ENCODE assay signal across 11 mouse cellular contexts in the genomic region with DNA sequence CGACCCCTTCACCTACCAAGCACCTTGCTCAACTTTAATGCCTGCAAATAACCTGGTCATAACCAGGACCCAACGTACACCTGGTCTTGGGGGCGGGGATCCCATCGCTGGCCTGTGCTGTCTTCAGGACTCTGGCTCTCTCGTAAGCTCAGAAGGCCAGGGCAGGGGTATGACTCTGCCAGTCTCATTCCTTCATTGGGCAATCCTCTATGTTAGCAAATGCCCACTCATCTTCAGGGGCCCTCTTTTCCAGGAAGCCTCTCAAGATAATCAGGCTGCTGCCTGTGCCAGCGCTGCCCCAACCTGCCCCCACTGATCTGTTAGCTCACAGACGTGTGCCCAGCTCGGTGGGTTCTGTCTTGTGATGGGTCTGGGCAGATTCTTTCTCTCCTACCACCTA. TPM values are rescaled to one million over a fixed set of nuclear protein-coding genes. Genes with fewer than 3 reads are reported as not detected.
DNase-seq lines count a peak whose midpoint lies in the region; ATAC-seq and TF ChIP-seq lines count a peak whose summit lies in the region.
"Had no signal": no experiment of that assay in that cellular context is flagged by ENCODE, and none has a peak within 500 bp of the region (broad histone marks: within the 10 kb centered on the region; RNA-seq: fewer than 3 reads in every experiment).

No protein-coding gene starts in this region.

- H3K9me3 ChIP-seq in liver, embryonic 11.5 days (ENCODE audit: control insufficient read depth, low read length) = no peaks in the 10 kb centered on the region; the same call in 1 of the 2 replicates
- no peaks in the 10 kb centered on the region for H3K9me3 ChIP-seq in liver, postnatal 0 days (ENCODE audit: low read length)
- H3K9me3 ChIP-seq in stomach, embryonic 14.5 days (ENCODE audit: control insufficient read depth, low read depth, low read length) = no peaks in the 10 kb centered on the region
- H3K9me3 ChIP-seq in heart, embryonic 11.5 days (replicated peaks; ENCODE audit: control insufficient read depth, low read length) = no peaks in the 10 kb centered on the region

- peaks cover 9% of the 10 kb centered on the region for H3K36me3 ChIP-seq in liver, embryonic 11.5 days (ENCODE audit: control insufficient read depth, insufficient read depth, low read length)
- peaks cover 4% of the 10 kb centered on the region; the same call in 1 of the 2 replicates for H3K36me3 ChIP-seq in liver, postnatal 0 days (replicated peaks; ENCODE audit: insufficient read depth, low read length)
- peaks cover 33% of the 10 kb centered on the region; the same call in 1 of the 2 replicates for H3K36me3 ChIP-seq in stomach, embryonic 14.5 days (ENCODE audit: control insufficient read depth, insufficient read depth, low read length)
- H3K36me3 ChIP-seq in heart, embryonic 11.5 days (ENCODE audit: control insufficient read depth, insufficient read depth, low read length) = peaks cover 3% of the 10 kb centered on the region; the same call in 1 of the 2 replicates

- 70% methylated on average over 8 of the region's 8 CpGs for WGBS in liver, embryonic 11.5 days
- 50% methylated on average over 8 of the region's 8 CpGs for WGBS in liver, postnatal 0 days (ENCODE audit: insufficient replicate concordance)
- WGBS in stomach, embryonic 14.5 days = 74% methylated on average over 8 of the region's 8 CpGs
- WGBS in heart, embryonic 11.5 days (ENCODE audit: insufficient replicate concordance) = 78% methylated on average over 8 of the region's 8 CpGs

- no peaks in the 10 kb centered on the region for H3K27me3 ChIP-seq in liver, embryonic 11.5 days (replicated peaks; ENCODE audit: control insufficient read depth, insufficient read depth, low read length)
- no peaks in the 10 kb centered on the region for H3K27me3 ChIP-seq in liver, postnatal 0 days (ENCODE audit: insufficient read depth, low read length)
- no peaks in the 10 kb centered on the region for H3K27me3 ChIP-seq in stomach, embryonic 14.5 days (ENCODE audit: control insufficient read depth, insufficient read depth, low read length)
- H3K27me3 ChIP-seq in heart, embryonic 11.5 days (ENCODE audit: control insufficient read depth, insufficient read depth, low read length) = no peaks in the 10 kb centered on the region

- no peak for TF ChIP-seq EP300 in liver, postnatal 0 days (IDR thresholded peaks at IDR 0.05; ENCODE audit: low read depth)

- no peak for ATAC-seq in liver, embryonic 11.5 days (replicated peaks; ENCODE audit: low FRiP score)
- peak; percentile 51 for ATAC-seq in granulocyte monocyte progenitor cell, adult 5-6 weeks (replicated peaks; ENCODE audit: poor library complexity, severe bottlenecking)
- peak; percentile 46 for ATAC-seq in liver, postnatal 0 days
- ATAC-seq in stomach, embryonic 14.5 days (ENCODE audit: insufficient number of reproducible peaks, insufficient read depth, low FRiP score, low read depth) = no peak
- ATAC-seq in monocyte, adult 5-6 weeks (replicated peaks; ENCODE audit: insufficient number of reproducible peaks, low FRiP score, low TSS enrichment, poor library complexity, severe bottlenecking) = no peak
- ATAC-seq in heart, embryonic 11.5 days (replicated peaks; ENCODE audit: insufficient number of reproducible peaks, low FRiP score, low TSS enrichment) = no peak

- H3K27ac ChIP-seq in liver, embryonic 11.5 days (ENCODE audit: low read depth, low read length) = peak overlapping the region; percentile 23; the same call in 1 of the 2 replicates
- H3K27ac ChIP-seq in liver, postnatal 0 days (ENCODE audit: low read depth) = peak overlapping the region; percentile 87
- H3K27ac ChIP-seq in stomach, embryonic 14.5 days (ENCODE audit: low read length) = peak overlapping the region; percentile 97; the same call in 1 of the 2 replicates
- H3K27ac ChIP-seq in heart, embryonic 11.5 days (ENCODE audit: low read depth, low read length) = no peak overlapping the region

- no peak overlapping the region for H3K4me3 ChIP-seq in liver, embryonic 11.5 days (ENCODE audit: low read depth, low read length)
- H3K4me3 ChIP-seq in liver, postnatal 0 days (ENCODE audit: low read depth, low read length) = no peak overlapping the region
- H3K4me3 ChIP-seq in stomach, embryonic 14.5 days (ENCODE audit: low read depth, low read length) = no peak overlapping the region
- no peak overlapping the region for H3K4me3 ChIP-seq in heart, embryonic 11.5 days (ENCODE audit: low read depth, low read length)
- H3K4me3 ChIP-seq: megakaryocyte, embryonic 14.5 days had no signal

- H3K4me2 ChIP-seq in liver, embryonic 11.5 days = no peak overlapping the region
- 0 out of 2 replicates have a peak overlapping the region, but pooled peaks have one; percentile 32 for H3K4me2 ChIP-seq in liver, postnatal 0 days (ENCODE audit: low read depth, low read length)
- H3K4me2 ChIP-seq in stomach, embryonic 14.5 days (replicated peaks; ENCODE audit: low read depth, low read length) = no peak overlapping the region
- no peak overlapping the region for H3K4me2 ChIP-seq in heart, embryonic 11.5 days

- H3K4me1 ChIP-seq in liver, embryonic 11.5 days (replicated peaks; ENCODE audit: control insufficient read depth, insufficient read depth, low read length) = peaks cover 44% of the 10 kb centered on the region
- peaks cover 50% of the 10 kb centered on the region for H3K4me1 ChIP-seq in liver, postnatal 0 days (ENCODE audit: insufficient read depth)
- H3K4me1 ChIP-seq in stomach, embryonic 14.5 days (ENCODE audit: control insufficient read depth, insufficient read depth, low read length) = peaks cover 48% of the 10 kb centered on the region
- H3K4me1 ChIP-seq in heart, embryonic 11.5 days (ENCODE audit: control insufficient read depth, insufficient read depth, low read length) = peaks cover 57% of the 10 kb centered on the region

- TF ChIP-seq CTCF in liver, postnatal 0 days (IDR thresholded peaks at IDR 0.05; ENCODE audit: low read depth) = no peak

- DNase-seq in liver, embryonic 11.5 days (ENCODE audit: low spot score) = no peak
- DNase-seq in liver = no peak
- no peak for DNase-seq in liver, postnatal 0 days
- no peak for DNase-seq in cerebellum, postnatal 14 days
- DNase-seq: adrenal gland, adult 8-10 months; cerebellum, postnatal 25 days had no signal

- H3K9ac ChIP-seq in liver, embryonic 11.5 days (ENCODE audit: low read depth, low read length) = no peak overlapping the region
- H3K9ac ChIP-seq in liver, postnatal 0 days (replicated peaks) = no peak overlapping the region
- no peak overlapping the region for H3K9ac ChIP-seq in stomach, embryonic 14.5 days (replicated peaks; ENCODE audit: low read depth, low read length)
- no peak overlapping the region for H3K9ac ChIP-seq in heart, embryonic 11.5 days (ENCODE audit: low read depth, low read length)

RNA-seq across cellular contexts. Expression of gene Ptprf, which starts 17.2 kb away (rescaled TPM):
- 29.1 and 29.2 TPM in 2 replicates for polyA plus RNA-seq in liver, embryonic 11.5 days (2014; fragmentation: Nextera tagmentation; extraction: Ambion mirVana)
- 0.17 TPM in 1 of 2 replicates, not detected in the other for total RNA-seq in granulocyte monocyte progenitor cell, adult 5-6 weeks (2014; fragmentation: Nextera tagmentation)
- total RNA-seq in granulocyte monocyte progenitor cell, adult 5-6 weeks (2017) = 0.04 TPM in 1 of 2 replicates, not detected in the other
- polyA plus RNA-seq in liver, postnatal 0 days (2015; fragmentation: Nextera tagmentation; extraction: Ambion mirVana) = 10.3 and 11.8 TPM in 2 replicates
- polyA plus RNA-seq in stomach, embryonic 14.5 days (2014; fragmentation: Nextera tagmentation; extraction: Ambion mirVana) = 79.8 and 84.0 TPM in 2 replicates
- not detected in 3 replicates for total RNA-seq in monocyte, adult 5-6 weeks (2017)
- polyA plus RNA-seq in heart, embryonic 11.5 days (2014; fragmentation: Nextera tagmentation; extraction: Ambion mirVana) = 24.5 and 26.9 TPM in 2 replicates

Comparison
In these comparisons a context has a peak if more than half of its experiments do, and no peak if none do; other contexts are left out.
1. ATAC-seq: peak in granulocyte monocyte progenitor cell, adult 5-6 weeks (single experiment) and liver, postnatal 0 days (single experiment); none in liver, embryonic 11.5 days (single experiment), stomach, embryonic 14.5 days (single experiment), monocyte, adult 5-6 weeks (single experiment) and heart, embryonic 11.5 days (single experiment).